Mouse (Mus musculus) retina, adult 2 months (tissue): ENCODE data around the gene Npas2.

Source experiments
- DNase-seq: peaks from one replicate; pipeline ENCODE4 v3.0.0-alpha.2; 2012; ENCODE audit warnings: low read depth, low spot score

The Npas2 gene

DNA sequence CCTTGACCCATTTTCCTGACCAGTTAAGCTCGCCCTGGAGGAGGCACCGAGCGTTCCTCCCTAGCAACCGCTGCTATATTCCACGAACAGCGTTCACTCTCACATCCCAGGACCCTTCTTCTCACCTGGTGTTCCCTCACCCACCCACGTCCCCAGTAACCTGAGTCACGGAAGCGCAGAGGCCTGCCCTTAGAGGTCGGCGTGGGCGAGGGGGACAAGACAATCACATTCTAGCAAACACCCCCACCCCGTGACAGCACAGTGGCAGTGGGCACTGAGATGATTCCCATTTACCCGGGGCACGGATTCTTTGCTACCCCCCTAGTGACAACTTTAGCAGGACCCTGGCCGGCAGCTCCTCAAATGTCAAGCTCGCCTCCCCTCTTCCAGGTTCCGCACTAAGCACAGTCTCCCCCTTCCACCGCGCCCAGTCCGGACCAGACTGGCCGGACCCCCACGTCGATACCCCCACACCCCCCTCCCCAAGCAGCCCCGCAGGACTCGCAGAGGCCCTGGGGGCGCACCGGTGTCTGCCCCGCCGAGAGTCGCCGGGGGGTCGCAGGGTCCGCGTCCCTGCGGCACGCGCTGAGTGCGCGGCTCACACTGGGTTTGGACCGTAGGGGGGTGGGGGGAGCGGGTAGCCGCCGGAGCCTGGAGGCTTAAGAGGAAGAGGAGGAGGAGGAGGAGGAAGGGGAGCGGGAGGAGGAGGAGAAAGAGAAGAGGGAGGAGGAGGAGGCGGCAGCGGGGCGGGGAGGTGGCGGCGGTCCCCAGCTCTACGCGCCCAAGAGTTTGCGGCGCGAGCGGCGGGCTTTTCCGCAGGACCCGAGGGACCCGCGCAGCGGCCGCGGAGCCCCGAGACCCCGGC, at the start of gene Npas2:
Gene Npas2 (plus strand): TSS at position 735 of the 865 bp plus-strand sequence.
- DNase-seq = no peak

DNA sequence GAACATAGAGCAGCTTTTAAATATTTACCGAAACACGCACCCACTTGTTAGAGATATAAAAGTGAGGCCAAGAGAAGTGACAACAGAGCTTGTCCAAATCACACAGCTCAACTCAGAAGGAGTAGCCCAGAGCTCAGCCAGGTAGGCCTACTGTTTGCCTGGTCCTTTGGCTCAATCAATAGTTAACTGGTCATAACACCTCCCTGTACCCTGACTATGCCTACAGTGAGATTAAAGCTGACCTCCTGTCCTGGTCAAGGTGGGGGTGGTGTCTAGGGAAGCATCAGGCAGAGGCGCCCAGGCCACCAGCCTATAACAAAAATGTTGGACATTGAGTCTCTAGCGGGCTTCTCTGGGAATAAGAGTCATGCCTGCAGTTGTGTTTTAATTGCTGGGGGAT, 36.8 kb upstream of the Npas2 start:
- DNase-seq = no peak

DNA sequence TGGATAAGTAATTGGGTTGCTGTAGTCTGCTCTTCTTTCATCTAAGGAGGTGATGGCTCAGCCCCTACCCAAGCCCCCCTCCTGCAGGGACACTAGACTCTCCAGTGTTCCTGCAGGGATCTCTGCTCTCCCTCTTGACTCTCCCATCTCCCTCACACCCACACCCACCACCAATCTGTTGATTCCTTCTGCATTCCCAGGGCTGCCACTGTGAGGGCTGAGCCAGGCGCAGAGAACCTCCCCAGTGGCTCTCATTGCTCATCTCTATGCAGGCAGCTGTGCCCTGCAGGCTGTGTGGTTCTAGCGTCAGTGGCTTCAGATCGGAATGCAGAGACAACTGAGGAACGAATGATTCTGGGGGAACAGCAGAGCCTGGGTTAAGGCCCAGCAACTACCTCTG, 33.4 kb upstream of the Npas2 start:
- no peak for DNase-seq

DNA sequence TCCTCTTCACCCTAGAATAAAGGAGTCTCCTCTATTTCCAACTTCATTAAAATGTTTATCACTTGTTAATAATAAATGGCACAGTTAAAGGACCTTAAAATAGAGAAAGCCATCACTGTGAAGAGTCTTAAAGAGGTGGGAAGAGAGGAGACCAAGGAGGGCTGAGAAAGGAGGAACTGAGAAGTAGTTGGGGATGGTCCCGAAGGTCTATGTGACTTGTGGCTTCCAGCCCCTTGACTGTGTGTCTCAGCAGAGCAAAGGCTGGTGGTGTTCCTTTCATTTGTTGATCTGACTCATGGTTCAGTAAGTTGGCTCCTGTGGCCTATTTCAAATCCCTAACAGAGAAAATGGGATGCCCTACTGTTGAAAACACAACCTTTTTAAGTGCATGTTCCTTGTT, 30.5 kb upstream of the Npas2 start:
- DNase-seq = no peak

DNA sequence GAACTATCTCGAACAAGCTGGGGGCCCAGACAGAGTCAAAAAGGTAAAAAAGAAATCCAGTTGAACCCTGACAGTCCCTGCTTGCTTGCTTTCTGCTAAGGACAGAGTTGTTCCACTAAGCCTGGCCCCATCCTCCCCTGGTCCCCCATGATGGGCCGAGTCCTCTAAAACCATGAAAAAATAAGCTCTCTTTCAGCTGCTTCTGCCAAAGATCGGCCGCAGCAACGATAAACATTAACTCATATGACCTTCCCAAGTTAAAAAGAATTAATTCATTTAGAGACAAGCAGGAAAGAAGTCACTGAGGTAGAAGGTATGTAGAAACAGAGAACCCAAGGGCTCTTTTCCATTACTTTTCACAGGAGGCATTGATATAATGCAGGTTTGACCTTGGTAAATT, 16.8 kb upstream of the Npas2 start:
- DNase-seq = no peak

DNA sequence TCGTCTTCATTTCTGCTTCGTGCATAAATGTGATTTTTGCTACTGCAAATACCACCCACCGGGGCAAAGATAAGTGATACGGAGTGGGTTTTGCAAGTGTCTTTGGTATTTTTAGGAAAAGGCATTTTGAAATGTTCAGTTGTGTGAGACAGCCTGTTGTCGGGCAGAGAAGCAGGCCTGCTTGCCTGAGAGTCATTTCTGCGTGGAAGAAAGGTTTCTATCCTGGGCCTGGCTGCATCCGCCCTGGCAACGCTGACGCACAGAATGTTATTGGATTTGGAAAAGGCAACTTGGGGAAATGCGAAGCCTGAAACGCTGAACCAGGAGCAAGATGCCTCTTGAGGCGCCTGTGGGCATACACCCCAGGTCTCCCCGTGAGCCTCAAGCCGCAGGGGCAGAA, 16.3 kb upstream of the Npas2 start:
- DNase-seq = no peak

DNA sequence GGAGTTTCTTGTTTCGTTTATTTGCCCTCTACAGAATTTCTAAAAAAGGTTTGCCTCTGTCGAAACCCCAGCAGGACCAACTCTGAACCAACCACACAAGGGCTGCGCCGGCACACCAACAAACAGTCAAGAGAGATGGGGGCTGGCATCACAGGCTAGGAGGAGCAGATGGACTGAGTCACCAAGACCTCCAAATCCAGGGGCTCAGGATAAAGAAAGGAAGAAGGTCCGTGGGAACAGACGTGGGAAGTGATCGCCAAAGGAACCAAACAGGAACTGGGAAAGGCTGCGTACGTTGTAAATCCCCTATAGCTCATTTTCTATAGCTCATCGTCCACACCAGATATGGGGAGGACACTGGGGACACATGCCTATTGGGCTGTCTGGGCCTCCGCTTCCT, 13.7 kb upstream of the Npas2 start:
- no peak for DNase-seq

DNA sequence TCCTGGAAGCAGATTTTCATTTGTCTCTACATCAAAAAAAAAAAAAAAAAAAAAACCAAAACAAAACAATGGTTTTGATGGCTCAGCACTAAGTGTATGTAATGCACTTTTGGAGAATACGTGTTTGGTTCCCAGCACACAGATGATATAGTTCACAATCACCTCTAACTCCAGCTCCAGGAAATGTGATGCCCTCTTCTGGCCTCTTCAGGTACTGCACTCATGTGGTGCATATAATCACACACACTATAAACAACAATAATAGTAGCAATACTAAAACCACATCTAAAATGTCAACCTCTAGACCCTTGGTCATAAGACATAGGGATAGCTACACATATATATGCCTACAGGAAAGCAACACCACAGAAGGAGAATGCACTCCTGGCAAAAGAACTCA, 13.0 kb upstream of the Npas2 start:
- DNase-seq = no peak

DNA sequence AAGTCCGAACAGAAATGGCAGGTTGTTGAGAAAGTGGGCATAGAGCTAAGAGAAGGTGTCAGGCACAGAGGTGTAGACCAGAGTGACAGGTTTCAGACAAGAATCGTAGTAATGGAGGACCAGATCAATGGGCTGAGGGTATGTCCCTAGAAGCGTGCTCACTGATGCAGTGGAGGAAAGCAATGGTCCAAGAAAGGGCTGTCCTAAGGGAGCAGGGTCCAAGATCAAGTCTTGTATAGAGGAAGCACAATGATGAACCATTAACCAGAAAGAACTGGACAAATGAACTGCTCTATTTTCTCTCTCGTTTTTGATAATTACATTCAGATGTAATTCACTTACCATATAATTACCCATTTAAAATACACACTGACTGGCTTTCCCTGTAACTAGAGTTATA, 11.6 kb upstream of the Npas2 start:
- DNase-seq = no peak

DNA sequence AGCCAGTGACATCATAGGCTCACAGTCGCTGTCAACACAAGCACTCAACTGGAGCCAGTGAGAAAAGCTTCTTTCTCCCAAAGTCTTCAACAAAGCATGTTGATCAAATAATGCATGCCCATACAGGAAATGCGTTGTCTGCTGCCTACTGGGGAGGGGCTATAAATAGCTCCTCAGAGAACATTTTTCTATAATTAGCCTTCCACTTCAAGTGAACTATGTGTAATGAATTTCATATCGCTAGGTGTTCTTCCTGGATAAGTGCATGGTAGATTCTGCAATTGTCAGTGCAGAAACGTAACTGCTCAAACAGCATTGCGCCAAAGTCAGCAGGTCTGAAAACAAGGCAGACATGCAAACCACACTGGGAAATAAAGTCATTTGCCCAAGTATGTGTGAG, 7.7 kb upstream of the Npas2 start:
- no peak for DNase-seq

DNA sequence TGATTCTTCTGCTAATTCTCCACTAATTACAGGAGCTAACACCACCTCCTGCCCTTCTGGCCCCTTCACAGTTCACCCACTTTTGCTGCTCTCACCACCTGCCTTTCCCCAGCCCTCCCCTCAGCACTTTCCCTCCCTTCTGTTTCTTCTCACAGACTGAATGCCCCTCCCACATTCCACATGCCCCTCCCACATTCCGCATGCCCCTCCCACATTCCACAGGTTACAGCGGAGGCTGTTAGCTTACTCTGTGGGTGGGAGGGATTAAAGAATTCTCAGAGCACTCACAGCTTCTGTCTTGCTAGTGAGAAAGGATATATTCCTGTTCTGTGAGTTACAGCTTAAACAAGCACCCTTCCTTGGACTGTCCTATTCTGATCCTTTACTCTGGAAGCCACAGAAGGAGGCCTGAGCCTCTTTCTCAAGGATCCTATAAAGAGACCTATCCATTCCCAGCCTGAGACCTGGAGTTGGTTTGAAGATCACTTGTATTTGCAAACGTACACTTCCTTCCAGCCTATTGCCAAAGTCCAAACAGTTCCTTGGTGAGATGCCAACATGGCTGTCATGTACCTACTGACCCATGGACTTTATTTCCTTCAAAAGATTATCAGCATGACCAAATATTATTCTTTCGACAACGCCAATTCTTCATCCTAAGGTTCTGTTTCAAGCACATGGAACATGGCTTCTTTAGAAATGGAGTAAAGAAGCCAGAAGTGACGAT, 6.7 kb upstream of the Npas2 start:
- no peak for DNase-seq

DNA sequence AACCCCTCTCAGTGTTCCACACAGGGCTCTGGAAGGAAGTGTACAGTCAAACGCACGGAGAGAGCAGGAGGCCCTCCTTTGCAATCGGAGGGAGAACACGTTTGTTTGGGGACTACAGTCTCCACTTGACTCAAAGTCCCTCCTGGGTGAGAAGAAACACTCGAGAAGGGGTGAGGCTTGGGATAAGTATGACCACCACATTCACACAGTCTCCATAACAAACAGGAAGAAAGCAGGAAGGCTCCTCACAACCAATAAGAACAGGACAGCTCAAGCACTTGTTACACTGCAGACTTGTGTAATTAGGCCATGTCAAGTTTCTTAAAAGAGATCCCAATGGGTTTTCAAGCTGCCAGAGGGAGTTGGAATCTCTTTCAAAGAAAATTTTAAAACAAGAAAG, 2.4 kb upstream of the Npas2 start:
- no peak for DNase-seq

DNA sequence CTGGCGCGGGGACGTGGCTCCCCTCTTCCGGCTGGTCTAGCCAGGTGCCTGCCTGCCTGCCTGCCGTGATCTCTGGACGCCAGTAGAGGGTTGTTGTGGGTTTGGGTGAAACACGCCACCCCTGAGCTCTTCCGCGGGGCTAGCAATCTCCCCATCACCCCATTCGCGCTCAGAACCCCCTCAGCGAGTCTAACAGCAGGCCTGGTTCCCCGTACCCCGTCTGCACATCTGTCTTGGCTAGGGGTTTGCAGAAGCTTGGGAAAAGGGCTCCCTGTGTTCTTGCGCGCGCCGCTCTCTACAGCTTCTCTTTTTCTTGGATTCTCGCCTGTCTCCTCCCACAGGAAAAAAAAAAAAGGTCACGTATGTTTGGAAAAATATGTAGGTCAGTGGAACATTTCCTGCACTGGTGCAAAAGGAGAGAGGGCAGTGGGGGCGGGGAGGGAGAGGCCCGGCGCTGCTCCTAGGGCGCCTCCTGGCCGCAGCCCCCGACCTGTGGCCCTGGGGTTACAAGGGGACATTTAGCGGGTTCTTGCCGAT, 1.0 kb upstream of the Npas2 start:
- no peak for DNase-seq

DNA sequence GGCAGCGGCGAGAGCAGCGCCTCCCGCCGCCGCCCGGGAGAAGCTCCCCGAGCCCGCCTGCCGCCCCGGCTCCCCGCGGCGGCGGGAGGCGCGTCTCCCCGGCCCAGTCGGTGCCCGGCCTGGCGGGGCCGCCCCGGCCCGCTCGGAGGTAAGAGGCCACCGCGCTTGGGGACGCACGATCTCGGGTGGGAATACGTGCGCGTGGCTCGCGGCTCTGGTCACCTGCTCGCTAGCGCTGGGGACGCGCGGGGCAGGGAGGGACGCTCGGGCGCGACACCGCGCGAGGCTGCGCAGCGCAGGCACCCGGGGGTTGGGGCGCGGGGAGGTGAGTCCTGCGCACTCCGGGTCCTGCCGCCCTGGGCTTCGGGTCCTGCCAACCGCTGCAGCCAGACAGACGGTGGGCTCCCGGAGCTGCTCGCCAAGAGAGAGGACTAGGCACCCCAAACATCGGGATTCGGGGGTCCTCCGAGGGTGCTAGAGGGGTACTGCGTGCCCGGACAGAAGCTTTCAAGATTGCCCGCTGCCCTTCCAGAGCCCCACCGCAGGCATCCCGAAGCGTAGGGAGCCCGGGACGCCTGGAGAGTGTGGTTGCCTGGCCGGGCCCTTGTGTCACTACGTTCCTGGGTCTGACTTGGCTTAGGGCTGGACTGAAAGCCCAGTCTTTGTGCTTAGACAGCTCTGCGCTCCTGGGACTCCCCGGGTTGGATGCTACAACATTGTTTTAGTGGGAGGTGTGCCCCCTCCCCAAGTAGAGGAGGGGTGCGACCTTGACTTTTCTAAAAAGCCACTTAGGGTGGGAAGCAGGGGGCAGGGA, 538 bp downstream of the Npas2 start:
- DNase-seq = no peak

DNA sequence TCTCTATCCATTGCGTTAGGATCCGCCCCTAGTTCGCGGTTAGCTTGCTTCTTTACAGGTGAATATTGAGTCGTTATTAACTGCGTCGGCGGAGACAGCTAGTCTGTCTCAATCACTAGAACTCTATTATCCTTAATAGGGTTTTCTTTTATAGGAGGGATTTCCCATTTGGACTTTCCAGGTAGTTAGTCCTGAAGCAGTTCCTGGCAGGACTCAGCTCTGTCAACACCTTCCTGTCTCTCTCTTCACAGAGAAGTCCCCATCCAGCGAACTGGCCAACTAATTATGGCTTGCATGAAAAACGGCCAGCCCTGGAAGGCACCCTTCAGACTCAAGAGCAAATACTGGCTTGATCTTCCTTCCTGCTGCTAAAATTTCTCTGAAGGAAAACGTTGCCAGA, 1.4 kb downstream of the Npas2 start:
- no peak for DNase-seq

DNA sequence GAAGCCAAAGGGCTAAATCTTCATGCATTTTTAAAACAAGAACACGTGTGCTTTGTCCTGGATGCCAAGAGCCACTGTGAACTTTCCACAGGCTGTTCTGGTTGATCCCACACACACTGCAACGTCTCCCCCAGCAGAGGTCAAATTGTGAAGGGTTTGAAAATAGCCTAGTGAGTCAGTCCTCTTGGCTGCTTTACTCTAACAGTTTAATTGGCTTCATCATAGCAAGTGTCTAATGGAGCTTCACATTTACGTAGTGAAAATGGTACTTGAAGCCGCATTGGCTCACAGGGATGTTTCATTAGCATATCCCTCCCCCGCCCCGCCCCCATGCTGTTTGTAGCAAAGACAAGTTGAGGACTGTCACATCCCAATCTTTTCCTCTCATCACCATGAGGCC, 2.6 kb downstream of the Npas2 start:
- DNase-seq = no peak

DNA sequence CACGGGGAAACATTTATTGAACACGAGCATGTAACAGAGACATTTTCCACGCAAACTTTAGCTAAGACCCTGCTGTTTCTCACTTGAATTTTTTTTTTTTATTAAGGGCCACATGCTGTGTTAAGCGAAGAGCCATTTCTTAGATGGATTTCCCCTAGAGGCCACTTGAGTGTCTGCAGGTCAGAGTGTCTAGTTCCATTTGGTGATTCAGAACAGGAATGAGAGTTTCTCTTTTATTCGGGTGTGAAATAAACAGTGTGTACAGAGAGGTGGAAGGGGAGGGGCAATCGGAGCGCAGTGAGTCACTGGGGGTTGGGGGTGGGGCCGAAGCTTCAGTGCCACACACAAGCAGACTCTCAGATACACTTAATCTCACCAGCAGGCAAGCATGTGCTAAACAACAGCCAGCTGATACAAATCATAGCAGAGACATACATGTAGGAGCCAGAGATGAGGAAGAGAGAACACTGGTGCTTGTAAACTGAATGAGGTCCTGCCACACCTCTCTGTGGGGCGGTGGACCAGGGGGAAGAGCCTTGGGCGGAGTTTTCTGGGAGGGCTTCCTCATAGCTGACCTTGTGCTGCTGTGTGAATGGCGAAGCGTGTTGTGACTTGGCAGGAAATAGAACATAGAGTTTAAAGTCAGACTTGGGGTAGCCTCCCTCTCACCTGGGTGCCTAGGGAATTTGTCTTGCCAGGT, 3.3 kb downstream of the Npas2 start:
- no peak for DNase-seq

DNA sequence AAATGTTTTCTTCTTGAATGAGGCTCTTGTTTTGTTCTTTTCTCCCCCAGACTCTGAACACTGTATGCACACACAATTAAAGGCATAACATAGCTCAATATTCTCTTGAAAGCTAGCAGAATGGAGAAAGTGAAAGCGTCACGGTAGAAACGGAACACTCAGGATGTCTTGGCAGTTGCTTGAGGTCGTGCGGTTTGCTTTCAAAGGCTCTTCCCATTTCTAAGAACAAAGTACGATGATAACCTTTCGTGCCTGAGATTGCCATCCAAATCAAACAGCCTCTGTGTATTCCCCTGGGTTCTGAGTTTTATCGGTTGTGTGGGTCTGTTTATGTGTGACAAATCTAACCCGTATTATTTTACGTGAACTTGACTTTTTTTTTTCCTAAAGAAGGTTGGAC, 11.5 kb downstream of the Npas2 start:
- no peak for DNase-seq

DNA sequence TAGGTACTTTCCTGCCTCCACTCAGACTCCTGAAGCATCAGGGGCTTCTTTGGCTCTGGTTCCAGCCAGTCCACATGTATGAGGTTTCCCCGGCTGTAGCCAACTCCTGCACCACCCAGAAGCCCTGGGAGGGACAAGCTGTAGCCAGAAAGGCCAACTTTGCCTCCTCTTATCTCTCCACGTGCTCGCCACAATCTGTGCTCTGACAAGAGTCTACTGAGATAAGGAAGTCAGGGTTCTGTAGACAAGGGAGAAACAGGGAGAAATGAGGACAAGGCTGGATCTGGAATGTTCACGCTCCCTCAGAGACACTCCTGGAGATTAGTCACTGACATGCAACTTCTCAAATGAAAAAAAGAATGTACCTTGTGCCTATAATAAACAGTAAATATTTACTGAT, 12.2 kb downstream of the Npas2 start:
- DNase-seq = no peak

DNA sequence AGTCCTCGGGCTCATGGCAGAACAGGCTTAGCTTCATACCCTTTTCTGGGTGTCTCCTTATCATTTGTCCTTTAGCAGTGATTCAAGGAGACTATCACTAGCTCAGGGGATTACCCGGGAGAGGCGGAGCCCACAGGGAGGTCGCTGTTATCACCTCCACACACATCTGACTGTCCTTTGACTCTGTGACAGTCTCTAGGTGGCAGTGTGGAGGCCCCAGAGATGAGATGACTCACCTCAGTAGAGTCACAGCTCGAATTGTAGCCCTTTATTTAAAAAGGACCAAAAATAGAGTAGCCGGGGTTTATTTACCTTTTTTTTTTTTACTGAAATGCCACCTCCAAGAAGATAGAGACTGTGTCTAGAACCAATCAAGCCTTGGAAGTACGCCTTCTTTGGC, 13.4 kb downstream of the Npas2 start:
- no peak for DNase-seq

DNA sequence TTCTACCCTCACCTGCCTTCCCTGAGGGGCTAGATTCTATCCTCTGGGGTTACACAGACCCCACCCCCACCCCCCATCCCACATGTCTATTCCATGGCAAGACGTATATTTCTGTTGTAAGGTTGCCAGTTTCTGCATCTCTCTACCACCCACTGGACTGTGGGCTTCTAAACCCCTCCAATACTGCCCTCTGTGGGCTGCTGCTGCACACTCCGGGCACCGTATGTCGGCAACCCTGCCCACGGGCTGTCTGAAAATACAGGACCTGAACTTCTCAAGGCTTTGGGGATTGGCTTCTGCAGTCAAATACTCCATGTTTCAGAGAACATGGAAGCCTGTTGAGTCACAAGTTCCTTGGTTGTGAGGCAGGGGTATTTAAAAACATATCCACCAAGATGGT, 17.4 kb downstream of the Npas2 start:
- DNase-seq = no peak

DNA sequence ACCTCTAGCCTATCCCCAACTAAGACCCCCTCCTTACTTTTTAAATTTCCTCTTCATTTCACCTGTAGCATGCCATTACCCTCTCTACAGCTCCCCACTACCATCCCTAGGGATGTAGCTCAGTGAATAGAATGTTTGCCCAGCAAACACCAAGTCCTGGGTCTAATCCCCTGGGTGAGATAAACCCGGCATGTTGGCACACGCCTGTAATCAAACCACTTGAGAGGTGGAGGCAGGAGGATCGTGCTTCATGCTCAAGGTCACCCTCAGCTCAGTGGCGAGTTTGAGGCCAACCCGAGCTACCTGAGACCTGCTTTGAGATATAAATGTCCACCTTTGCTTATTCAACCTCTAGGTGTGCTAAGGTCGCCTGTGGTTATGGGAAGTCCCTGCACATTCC, 19.5 kb downstream of the Npas2 start:
- DNase-seq = no peak
